Mouse (Mus musculus) ES-Bruce4 (cell line): Measurements from ENCODE around the gene Irak1.

Experiments used
- CTCF ChIP-seq: IDR thresholded peaks from one replicate; pipeline ENCODE4 v1.8.1; 2011; ENCODE audit warnings: low read depth, low read length
- POLR2A ChIP-seq: IDR thresholded peaks from one replicate; pipeline ENCODE4 v1.8.1; 2011; ENCODE audit warnings: low read length; ENCODE audit not compliant: insufficient read depth

DNA sequence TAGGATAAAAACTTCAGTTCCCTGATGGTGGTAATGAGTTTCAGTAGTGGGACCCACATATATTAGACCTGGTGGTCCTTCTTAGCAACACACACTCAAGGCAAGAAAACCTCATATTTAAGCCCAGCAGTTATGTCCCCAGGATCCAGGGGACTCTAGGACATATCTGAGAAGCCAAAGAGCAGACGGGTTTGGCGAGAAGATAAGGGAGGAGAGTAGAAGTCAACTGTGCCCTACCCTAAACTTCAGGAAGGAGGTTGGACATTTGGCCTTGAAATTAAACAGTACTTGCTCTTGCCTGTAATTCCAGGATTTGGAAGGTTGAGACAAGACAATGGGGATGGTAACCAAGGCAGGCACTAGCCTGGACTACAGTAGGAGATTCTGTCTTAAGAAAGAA lies 54.0 kb downstream of the Irak1 start:
- TF ChIP-seq CTCF (no peak), POLR2A (no peak)
